Mouse (Mus musculus) MEL (cell line): ENCODE results near the gene Gm10160. TPM values are rescaled to one million over a fixed set of nuclear protein-coding genes. Genes with fewer than 3 reads are reported as not detected.

ENCODE experiments used
- DNase-seq: peaks from one replicate; pipeline ENCODE4 v3.0.0; 2011; ENCODE audit warnings: low read depth, low spot score
- H3K27ac ChIP-seq: 2 replicates; pipeline ENCODE4 v1.5.1; 2012; ENCODE audit warnings: low read depth, mild to moderate bottlenecking, control low read depth, low read length, moderate library complexity; ENCODE audit not compliant: control insufficient read depth
- H3K27me3 ChIP-seq, 2 experiments: fragments of 150-350 bp in 1 of 2; sonication (generic) in 1 of 2; 2 replicates each; pipeline ENCODE4 v1.6.1; 2012; ENCODE audit warnings: low read length in 2 of 2, mild to moderate bottlenecking in 2 of 2, improper control_type of control experiment in 1 of 2, moderate library complexity in 1 of 2; ENCODE audit not compliant: insufficient read depth in 2 of 2, control insufficient read depth in 1 of 2
- H3K36me3 ChIP-seq, 2 experiments: 2 replicates each; pipeline ENCODE4 v1.6.1; 2012 to 2014; ENCODE audit warnings: low read length in 2 of 2, improper control_type of control experiment in 1 of 2, inconsistent platforms in 1 of 2, mild to moderate bottlenecking in 1 of 2; ENCODE audit not compliant: insufficient read depth in 2 of 2, control insufficient read depth in 1 of 2
- H3K4me1 ChIP-seq, 2 experiments: fragments of 150-350 bp in 1 of 2; sonication (generic) in 1 of 2; 2 replicates each; pipeline ENCODE4 v1.6.1; 2012; ENCODE audit warnings: low read length in 2 of 2, improper control_type of control experiment in 1 of 2, mild to moderate bottlenecking in 1 of 2; ENCODE audit not compliant: insufficient read depth in 2 of 2, control insufficient read depth in 1 of 2
- H3K4me3 ChIP-seq, 2 experiments: fragments of 150-350 bp in 1 of 2; sonication (generic) in 1 of 2; 2 replicates each; pipeline ENCODE4 v1.5.1; 2012; ENCODE audit warnings: low read depth in 2 of 2, low read length in 2 of 2, mild to moderate bottlenecking in 2 of 2, moderate library complexity in 2 of 2, control low read depth in 1 of 2, improper control_type of control experiment in 1 of 2; ENCODE audit not compliant: control insufficient read depth in 1 of 2, insufficient read depth in 1 of 2
- H3K79me2 ChIP-seq: 2 replicates; pipeline ENCODE4 v1.6.1; 2012; ENCODE audit warnings: mild to moderate bottlenecking, low read length, moderate library complexity; ENCODE audit not compliant: control insufficient read depth, poor library complexity, insufficient read depth
- H3K9ac ChIP-seq: 2 replicates; pipeline ENCODE4 v1.6.1; 2012; ENCODE audit warnings: low read depth, mild to moderate bottlenecking, control low read depth, low read length, moderate library complexity; ENCODE audit not compliant: control insufficient read depth, poor library complexity, severe bottlenecking
- H3K9me3 ChIP-seq: fragments of 150-350 bp; sonication (generic); replicated peaks from 2 replicates; pipeline ENCODE4 v1.6.1; 2012; ENCODE audit warnings: mild to moderate bottlenecking, low read length, improper control_type of control experiment, moderate library complexity; ENCODE audit not compliant: insufficient read depth
- GABPA ChIP-seq: IDR thresholded peaks from 2 replicates; pipeline ENCODE4 v1.6.1; 2012; ENCODE audit warnings: low read depth, mild to moderate bottlenecking, inconsistent platforms, low read length, improper control_type of control experiment, moderate library complexity
- JUND ChIP-seq: IDR thresholded peaks from 2 replicates; pipeline ENCODE4 v1.6.1; 2011; ENCODE audit warnings: low read depth, mild to moderate bottlenecking, improper control_type of control experiment, low read length
- MAX ChIP-seq: IDR thresholded peaks from 2 replicates; pipeline ENCODE4 v1.6.1; 2011; ENCODE audit warnings: low read length, improper control_type of control experiment
- MAZ ChIP-seq: IDR thresholded peaks from 2 replicates; pipeline ENCODE4 v1.6.1; 2012; ENCODE audit warnings: low read depth, mild to moderate bottlenecking, inconsistent platforms, low read length, improper control_type of control experiment
- MEF2A ChIP-seq: IDR thresholded peaks from 2 replicates; pipeline ENCODE4 v1.6.1; 2014; ENCODE audit warnings: low read depth, mild to moderate bottlenecking, inconsistent platforms, low read length, improper control_type of control experiment; ENCODE audit not compliant: poor library complexity, insufficient replicate concordance, severe bottlenecking; ENCODE audit errors: extremely low read depth
- MXI1 ChIP-seq: IDR thresholded peaks from 2 replicates; pipeline ENCODE4 v1.6.1; 2011; ENCODE audit warnings: mild to moderate bottlenecking, low read depth, low read length, improper control_type of control experiment
- MYB ChIP-seq: IDR thresholded peaks from 2 replicates; pipeline ENCODE4 v1.6.1; 2011; ENCODE audit warnings: mild to moderate bottlenecking, low read depth, low read length, improper control_type of control experiment
- NELFE ChIP-seq: IDR thresholded peaks from 2 replicates; pipeline ENCODE4 v1.6.1; 2011; ENCODE audit warnings: low read depth, low read length, improper control_type of control experiment
- NRF1 ChIP-seq: IDR thresholded peaks from 2 replicates; pipeline ENCODE4 v1.6.1; 2014; ENCODE audit warnings: low read depth, mild to moderate bottlenecking, inconsistent platforms, low read length, improper control_type of control experiment, moderate library complexity; ENCODE audit not compliant: poor library complexity, insufficient read depth, severe bottlenecking
- POLR2AphosphoS2 ChIP-seq: IDR thresholded peaks from 2 replicates; pipeline ENCODE4 v1.6.1; 2011; ENCODE audit warnings: low read length, improper control_type of control experiment
- POLR2AphosphoS5 ChIP-seq: IDR thresholded peaks from 2 replicates; pipeline ENCODE4 v1.6.1; 2012; ENCODE audit warnings: low read depth, borderline replicate concordance, mild to moderate bottlenecking, inconsistent platforms, low read length, moderate library complexity, mixed read lengths
- SIN3A ChIP-seq: IDR thresholded peaks from 2 replicates; pipeline ENCODE4 v1.6.1; 2012; ENCODE audit warnings: low read length, improper control_type of control experiment, inconsistent platforms
- SMC3 ChIP-seq: IDR thresholded peaks from 2 replicates; pipeline ENCODE4 v1.6.1; 2011; ENCODE audit warnings: low read depth, low read length, improper control_type of control experiment
- TBP ChIP-seq: IDR thresholded peaks from 2 replicates; pipeline ENCODE4 v1.8.0; 2011; ENCODE audit warnings: low read depth, low read length, improper control_type of control experiment
- USF2 ChIP-seq, 2 experiments: IDR thresholded peaks; 2 replicates each; pipeline ENCODE4 v1.6.1; 2011 to 2012; ENCODE audit warnings: improper control_type of control experiment in 2 of 2, low read length in 2 of 2, borderline replicate concordance in 1 of 2, inconsistent platforms in 1 of 2, low read depth in 1 of 2, mild to moderate bottlenecking in 1 of 2; ENCODE audit not compliant: insufficient read depth in 1 of 2
- ZC3H11A ChIP-seq: IDR thresholded peaks from 2 replicates; pipeline ENCODE4 v1.6.1; 2012; ENCODE audit warnings: low read depth, mild to moderate bottlenecking, inconsistent platforms, low read length, improper control_type of control experiment
- ZKSCAN1 ChIP-seq: IDR thresholded peaks from 2 replicates; pipeline ENCODE4 v1.6.1; 2012; ENCODE audit warnings: low read depth, mild to moderate bottlenecking, inconsistent platforms, low read length, improper control_type of control experiment, moderate library complexity
- ZMIZ1 ChIP-seq: IDR thresholded peaks from 2 replicates; pipeline ENCODE4 v1.6.1; 2012; ENCODE audit warnings: low read depth, mild to moderate bottlenecking, inconsistent platforms, low read length, improper control_type of control experiment, moderate library complexity
- polyA plus RNA-seq, 2 experiments: library from polyadenylated mRNA; stranded (reverse) in 1 of 2; unstranded in 1 of 2; fragments of >175 nt in 1 of 2; fragments of >200 nt in 1 of 2; gene quantifications; 2 replicates each; pipeline versions ENCODE4 v1.2.1 to v1.2.4; 2012; ENCODE audit warnings: low replicate concordance in 2 of 2, low read depth in 1 of 2; ENCODE audit not compliant: insufficient read length in 2 of 2, insufficient read depth in 1 of 2, missing spikeins in 1 of 2
- total RNA-seq: library from RNA; depleted of rRNA; stranded (reverse); fragments of 300-350 nt; gene quantifications from 2 replicates; pipeline ENCODE4 v1.2.3, GENCODE M21; 2012

Gene Gm10160
- total and polyA plus RNA-seq, 3 experiments, result not detected

DNA sequence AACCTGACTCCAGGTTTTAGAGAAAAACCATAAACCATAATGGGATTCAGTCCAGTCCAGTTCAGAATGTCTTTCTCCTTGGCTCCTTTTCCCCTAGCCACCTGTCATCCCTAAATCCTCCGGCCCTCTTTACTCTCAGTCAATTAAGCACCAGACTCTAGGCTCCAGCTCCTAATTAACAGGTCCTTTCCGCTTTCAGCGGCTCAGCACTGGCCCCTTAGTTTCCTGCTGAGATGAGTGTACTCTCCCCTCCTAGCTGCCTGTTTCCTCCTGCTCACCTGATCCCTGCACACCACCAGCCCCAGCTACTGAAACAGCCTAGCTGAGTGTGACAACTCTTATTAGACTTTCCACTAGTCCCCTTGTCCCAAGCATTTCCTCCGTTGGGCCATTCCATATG, 7.8 kb downstream of the Gm10160 start:
- Histone ChIP-seq H3K36me3 (no peaks in the 10 kb centered on the region), H3K79me2 (no peaks in the 10 kb centered on the region), H3K9ac (no peak overlapping the region), H3K4me3 (no peak overlapping the region), H3K4me1 (no peaks in the 10 kb centered on the region)
- DNase-seq, result no peak
- TF ChIP-seq NELFE (no peak), TBP (no peak), ZMIZ1 (no peak), MYB (no peak), JUND (no peak), MAZ (no peak), SIN3A (no peak), NRF1 (no peak), ZKSCAN1 (no peak)
- TF ChIP-seq, all 39 proteins: peak for 0
- no peaks in the 10 kb centered on the region for H3K27me3 ChIP-seq
- H3K9me3 ChIP-seq, result no peaks in the 10 kb centered on the region
- H3K27ac ChIP-seq, result no peak overlapping the region

DNA sequence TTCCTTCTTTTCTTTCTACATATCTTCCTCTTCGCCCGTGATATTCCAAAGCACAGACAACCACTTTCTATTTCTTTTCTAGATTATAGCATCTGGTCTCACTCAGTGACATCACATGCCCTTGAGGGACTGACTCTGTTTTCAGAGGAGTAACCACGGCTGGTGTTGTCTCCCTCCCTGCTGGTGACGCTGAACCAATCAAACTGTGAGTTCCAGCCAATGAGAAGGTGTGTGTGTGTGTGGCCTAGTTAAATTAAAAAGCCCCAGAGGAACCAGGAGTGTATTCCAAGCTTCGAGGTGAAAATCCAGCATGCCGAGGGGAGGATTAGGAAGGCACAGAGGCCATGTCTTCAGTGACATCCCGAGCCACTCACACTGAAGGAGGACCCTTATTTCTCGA, 8.6 kb downstream of the Gm10160 start:
- TF ChIP-seq USF2 (IDR thresholded peaks at IDR 0.05; ENCODE audit: borderline replicate concordance in 1 of 2, insufficient read depth in 1 of 2, low read depth in 1 of 2, low read length in 2 of 2), result no peak
- TF ChIP-seq GABPA, result no peak
- TF ChIP-seq MXI1, result no peak
- no peak for TF ChIP-seq SIN3A
- no peak for TF ChIP-seq MAX
- TF ChIP-seq MEF2A, result no peak
- TF ChIP-seq ZC3H11A, result no peak
- TF ChIP-seq MAZ, result no peak
- TF ChIP-seq POLR2AphosphoS2, result no peak
- no peak for TF ChIP-seq SMC3
- no peak for TF ChIP-seq POLR2AphosphoS5
- TF ChIP-seq MYB, result no peak
- H3K4me1 ChIP-seq, result no peaks in the 10 kb centered on the region
- H3K27ac ChIP-seq, result no peak overlapping the region
- no peaks in the 10 kb centered on the region for H3K36me3 ChIP-seq
- H3K9me3 ChIP-seq, result no peaks in the 10 kb centered on the region
- no peaks in the 10 kb centered on the region for H3K79me2 ChIP-seq
- no peak overlapping the region for H3K9ac ChIP-seq
- H3K27me3 ChIP-seq, result no peaks in the 10 kb centered on the region
- DNase-seq, result no peak
- no peak overlapping the region for H3K4me3 ChIP-seq
